Mouse (Mus musculus) thymus, adult 2 months (tissue): ENCODE data around the gene Cacna1c. TPM values are rescaled to one million over a fixed set of nuclear protein-coding genes. Genes with fewer than 3 reads are reported as not detected.

ENCODE experiments used
- DNase-seq: peaks from one replicate; pipeline ENCODE4 v3.0.0; 2021
- H3K27ac ChIP-seq: fragments of 200-500 bp; 2 replicates; pipeline ENCODE4 v1.5.1; 2012; ENCODE audit warnings: low read length, control low read depth; ENCODE audit not compliant: control insufficient read depth, insufficient read depth
- H3K27me3 ChIP-seq: fragments of 200-500 bp; 2 replicates; pipeline ENCODE4 v1.6.1; 2012; ENCODE audit warnings: mild to moderate bottlenecking, low read length, moderate library complexity, mixed read lengths; ENCODE audit not compliant: control insufficient read depth, insufficient read depth
- H3K36me3 ChIP-seq: fragments of 200-500 bp; 2 replicates; pipeline ENCODE4 v1.6.1; 2012; ENCODE audit warnings: mild to moderate bottlenecking, low read length, moderate library complexity; ENCODE audit not compliant: control insufficient read depth, insufficient read depth
- H3K4me1 ChIP-seq: fragments of 200-500 bp; replicated peaks from 2 replicates; pipeline ENCODE4 v1.6.1; 2012; ENCODE audit warnings: low read length; ENCODE audit not compliant: control insufficient read depth, insufficient read depth
- H3K4me3 ChIP-seq: fragments of 200-500 bp; 2 replicates; pipeline ENCODE4 v1.5.1; 2012; ENCODE audit warnings: mild to moderate bottlenecking, low read length, control low read depth, moderate library complexity; ENCODE audit not compliant: control insufficient read depth, insufficient read depth
- CTCF ChIP-seq: fragments of 200-500 bp; IDR thresholded peaks from 2 replicates; pipeline ENCODE4 v1.5.1; 2012; ENCODE audit warnings: mild to moderate bottlenecking, control low read depth, low read length, moderate library complexity, borderline replicate concordance; ENCODE audit not compliant: control insufficient read depth, poor library complexity, insufficient read depth; ENCODE audit errors: extremely low read depth
- POLR2A ChIP-seq: fragments of 200-500 bp; IDR thresholded peaks from 2 replicates; pipeline ENCODE4 v1.6.1; 2012; ENCODE audit warnings: mild to moderate bottlenecking, low read length, control low read depth, moderate library complexity; ENCODE audit not compliant: control insufficient read depth, poor library complexity, insufficient read depth; ENCODE audit errors: extremely low read depth
- WGBS: fragments of 180-500 bp; shearing (Covaris S2); methylation state at CpG from one replicate; pipeline ENCODE4 v1.1.7; 2018; 5-methylcytosine and 5-hydroxymethylcytosine counted together
- polyA plus RNA-seq: library from polyadenylated mRNA; depleted of rRNA; stranded (reverse); fragments of >200 nt; gene quantifications from 2 replicates; pipeline ENCODE4 v1.2.3, GENCODE M21; 2012

Cacna1c gene
- polyA plus RNA-seq, 1 experiment: 4.8 TPM

GRCm38 (mm10) chr6:119165677-119166076 lies 30.5 kb downstream of the Cacna1c start:
- no peak for DNase-seq
- no peak overlapping the region for H3K27ac ChIP-seq
- TF ChIP-seq CTCF (no peak), POLR2A (no peak)

GRCm38 (mm10) chr6:119145109-119145508 lies 51.1 kb downstream of the Cacna1c start:
- Histone ChIP-seq H3K36me3 (no peaks in the 10 kb centered on the region), H3K4me1 (peaks cover 2% of the 10 kb centered on the region), H3K27me3 (no peaks in the 10 kb centered on the region), H3K27ac (no peak overlapping the region), H3K4me3 (no peak overlapping the region)
- TF ChIP-seq POLR2A: no peak
- TF ChIP-seq CTCF: no peak
- DNase-seq: no peak
- WGBS: 36% methylated on average over 4 of the region's 4 CpGs

More at GRCm38 (mm10) chr6:119165677-119166076, 30.5 kb downstream of the Cacna1c start:
- Histone ChIP-seq H3K4me1 (no peaks in the 10 kb centered on the region), H3K36me3 (no peaks in the 10 kb centered on the region), H3K4me3 (no peak overlapping the region), H3K27me3 (no peaks in the 10 kb centered on the region)

DNA sequence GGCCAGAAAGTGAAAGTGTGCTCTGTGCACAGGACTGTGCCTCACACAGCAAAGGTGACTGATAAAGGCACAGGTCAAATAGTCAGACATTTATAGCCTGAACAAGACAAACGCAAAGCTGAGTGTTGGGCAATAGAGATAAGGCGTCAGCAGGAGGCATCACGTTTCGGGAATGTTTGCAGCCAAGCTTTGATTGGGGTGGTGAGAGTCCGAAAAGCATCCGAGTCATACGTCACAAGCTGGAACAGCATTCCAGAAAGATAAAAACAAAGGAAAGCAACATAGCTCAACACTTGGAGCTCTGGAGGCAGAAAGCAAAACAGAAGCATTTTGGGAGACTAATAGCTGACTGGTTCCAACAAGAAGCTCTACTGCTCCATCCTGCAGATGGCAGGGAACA lies 56.7 kb downstream of the Cacna1c start:
- no peak for DNase-seq
- TF ChIP-seq POLR2A (no peak), CTCF (no peak)
- Histone ChIP-seq H3K27ac (no peak overlapping the region), H3K4me3 (no peak overlapping the region), H3K4me1 (no peaks in the 10 kb centered on the region), H3K36me3 (no peaks in the 10 kb centered on the region), H3K27me3 (no peaks in the 10 kb centered on the region)
- WGBS: 64% methylated on average over 7 of the region's 7 CpGs

GRCm38 (mm10) chr6:119137768-119138167 lies 58.5 kb downstream of the Cacna1c start:
- H3K4me3 ChIP-seq: no peak overlapping the region
- WGBS: 92% methylated on average over 10 of the region's 10 CpGs
- H3K27me3 ChIP-seq: no peaks in the 10 kb centered on the region
- H3K36me3 ChIP-seq: no peaks in the 10 kb centered on the region
- TF ChIP-seq CTCF (no peak), POLR2A (no peak)
- no peak overlapping the region for H3K27ac ChIP-seq
- no peaks in the 10 kb centered on the region for H3K4me1 ChIP-seq
- DNase-seq: no peak

DNA sequence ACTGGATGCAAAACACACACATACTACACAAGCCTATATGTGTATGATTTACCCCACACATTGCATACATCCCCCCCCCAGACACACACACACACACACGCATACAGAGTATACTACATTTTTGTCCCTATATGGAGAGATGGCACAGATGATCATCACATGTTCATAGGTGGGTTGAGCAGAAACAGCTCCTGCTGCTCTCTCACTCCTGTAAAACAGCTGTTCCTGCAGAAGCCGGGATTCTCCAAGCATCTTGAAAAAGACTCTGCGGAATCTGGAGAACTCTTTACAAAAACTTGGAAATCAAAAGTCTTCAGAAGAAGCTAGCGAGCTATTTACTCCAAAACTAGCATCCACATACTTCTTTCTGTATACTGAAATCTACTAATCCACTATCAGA lies 63.4 kb downstream of the Cacna1c start:
- 98% methylated on average over 4 of the region's 4 CpGs for WGBS
- H3K27ac ChIP-seq: no peak overlapping the region
- H3K4me1 ChIP-seq: no peaks in the 10 kb centered on the region
- no peak overlapping the region for H3K4me3 ChIP-seq
- no peaks in the 10 kb centered on the region for H3K27me3 ChIP-seq
- H3K36me3 ChIP-seq: no peaks in the 10 kb centered on the region
- TF ChIP-seq CTCF (no peak), POLR2A (no peak)
- no peak for DNase-seq

DNA sequence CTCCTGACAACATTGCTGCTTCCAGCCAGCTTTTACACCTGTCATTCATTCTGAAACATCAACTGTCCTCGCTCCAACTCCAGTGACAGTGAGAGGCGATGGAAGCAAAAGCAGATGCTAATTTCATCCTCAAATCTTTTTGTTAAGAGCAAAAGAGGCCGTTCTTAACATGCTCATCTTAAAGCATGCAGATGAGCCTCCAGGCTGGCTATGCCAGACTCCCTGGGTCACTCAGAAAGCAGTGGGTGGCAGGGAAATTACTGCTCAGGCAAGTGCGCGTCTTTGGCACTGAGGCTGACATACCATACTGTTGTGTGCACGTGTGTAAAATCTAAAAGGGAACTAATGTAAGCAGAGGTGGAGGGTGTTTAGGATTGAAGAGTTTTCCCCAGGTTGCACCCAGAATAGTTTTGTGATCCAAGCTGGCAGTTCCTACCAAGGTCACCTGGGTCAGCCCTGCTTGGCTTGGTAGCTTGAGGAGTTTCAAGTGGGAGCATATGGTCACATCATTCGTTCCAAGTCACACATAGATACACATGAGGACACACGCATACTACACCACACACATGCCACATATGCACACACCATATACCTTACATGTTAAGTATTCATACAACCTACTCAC lies 64.0 kb downstream of the Cacna1c start:
- no peak for DNase-seq
- Histone ChIP-seq H3K36me3 (no peaks in the 10 kb centered on the region), H3K4me1 (no peaks in the 10 kb centered on the region), H3K27ac (no peak overlapping the region), H3K27me3 (no peaks in the 10 kb centered on the region), H3K4me3 (no peak overlapping the region)
- TF ChIP-seq POLR2A (no peak), CTCF (no peak)
- WGBS: 91% methylated on average over 8 of the region's 8 CpGs

- Histone ChIP-seq H3K36me3 (no peaks in the 10 kb centered on the region), H3K4me3 (no peak overlapping the region), H3K27ac (no peak overlapping the region), H3K27me3 (no peaks in the 10 kb centered on the region), H3K4me1 (no peaks in the 10 kb centered on the region)
- TF ChIP-seq POLR2A: no peak
- TF ChIP-seq CTCF: peak; percentile 58; the same call in 1 of the 2 replicates
- peak; percentile 73 for DNase-seq
- WGBS: 74% methylated on average over 5 of the region's 5 CpGs
Observed at GRCm38 (mm10) chr6:119129664-119130063, 66.6 kb downstream of the Cacna1c start.
